Mouse (Mus musculus) right cerebral cortex, postnatal 10 days (tissue): ENCODE results near the gene Slc8b1.
A peak's percentile ranks its signal among the peaks of the same experiment; 100 is the strongest.

Experiments
- DNase-seq, 2 experiments: peaks; one replicate each; pipeline ENCODE4 v3.0.0; 2021; ENCODE audit warnings: low spot score in 2 of 2

Slc8b1 gene

DNA sequence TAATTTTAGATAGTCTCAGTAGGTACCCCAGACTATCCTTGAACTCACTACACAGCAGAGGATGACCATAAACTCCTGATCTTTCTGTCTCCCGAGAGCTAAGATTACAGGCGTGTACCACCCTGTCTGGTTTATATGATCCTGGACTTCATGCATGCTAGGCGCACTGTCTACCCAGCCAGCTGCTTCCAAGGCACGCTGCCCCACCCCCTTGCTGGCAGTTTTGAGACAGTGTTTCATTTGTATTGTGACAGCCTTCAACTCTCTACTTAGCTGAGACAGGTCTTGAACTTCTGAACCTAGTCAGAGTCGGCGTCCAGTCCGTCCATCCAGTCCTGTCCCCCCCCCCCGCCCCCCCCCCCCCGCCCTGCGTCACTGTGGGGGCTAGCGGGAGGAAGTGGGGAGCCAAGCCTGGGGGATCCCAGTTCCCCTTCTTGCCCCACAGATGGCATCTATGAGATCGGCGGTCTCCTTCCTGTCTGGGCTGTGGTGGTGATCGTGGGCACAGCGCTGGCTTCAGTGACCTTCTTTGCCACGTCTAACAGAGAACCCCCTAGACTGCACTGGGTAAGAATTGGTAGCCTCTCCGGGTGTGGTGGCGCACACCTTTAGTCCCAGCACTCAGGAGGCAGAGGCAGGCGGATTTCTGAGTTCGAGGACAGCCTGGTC, 16.5 kb downstream of the Slc8b1 start:
- no peak for DNase-seq

GRCm38 (mm10) chr5:120531631-120532030, 20.7 kb downstream of the Slc8b1 start:
- DNase-seq: no peak

DNA sequence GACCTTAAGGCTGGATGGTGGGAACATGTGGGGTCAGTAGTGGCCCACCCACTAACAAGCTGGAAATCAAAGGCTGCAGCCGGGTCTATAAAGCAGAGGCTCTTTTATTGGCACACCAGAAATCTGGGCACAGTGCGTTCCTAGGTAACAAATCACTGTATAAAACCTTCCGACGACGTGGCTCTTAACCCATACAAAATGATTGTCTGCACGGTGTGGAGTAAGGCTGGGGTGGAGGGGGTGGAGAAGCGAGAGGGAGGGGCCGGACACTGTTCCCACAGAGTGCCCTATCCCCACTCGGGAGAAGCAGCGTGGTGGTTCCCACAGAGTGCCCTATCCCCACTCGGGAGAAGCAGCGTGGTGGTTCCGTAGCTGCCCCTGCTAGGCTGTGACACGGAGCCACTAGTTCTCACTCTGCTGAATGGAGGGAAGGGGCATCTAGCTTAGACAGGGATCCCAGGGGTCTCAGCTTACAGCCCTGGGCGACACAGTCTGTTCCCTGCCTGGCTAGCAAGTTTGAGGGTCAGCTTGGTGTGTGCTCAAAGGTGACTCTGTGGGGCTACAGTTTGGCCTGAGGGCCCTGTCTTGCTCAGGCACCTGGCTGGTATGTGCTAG, 23.2 kb downstream of the Slc8b1 start:
- no peak for DNase-seq

- DNase-seq: no peak
Observed at GRCm38 (mm10) chr5:120534686-120535075, 23.7 kb downstream of the Slc8b1 start.

DNA sequence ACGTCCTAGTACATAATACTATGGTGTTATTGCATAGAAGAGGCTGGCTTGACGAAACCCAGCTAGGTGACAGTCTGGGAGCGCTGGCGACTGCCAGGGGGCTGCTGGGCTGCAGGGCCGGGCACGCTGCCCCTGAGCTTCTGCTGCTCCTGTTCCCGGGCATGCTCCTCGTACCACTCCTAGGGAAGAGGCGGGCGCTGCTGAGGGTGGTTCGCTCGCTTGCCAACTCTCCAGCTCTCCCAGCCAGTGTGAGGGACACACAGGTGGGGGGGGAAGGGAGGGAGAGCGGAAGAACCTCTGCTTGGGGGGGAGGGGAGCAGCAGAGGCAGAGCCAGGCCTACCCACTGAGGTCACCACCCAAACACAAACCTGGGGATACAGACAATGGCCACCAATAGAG, 25.1 kb downstream of the Slc8b1 start:
- peak; percentile 73 to 75 for DNase-seq

- DNase-seq: no peak
Observed at GRCm38 (mm10) chr5:120536632-120537031, 25.7 kb downstream of the Slc8b1 start.

DNA sequence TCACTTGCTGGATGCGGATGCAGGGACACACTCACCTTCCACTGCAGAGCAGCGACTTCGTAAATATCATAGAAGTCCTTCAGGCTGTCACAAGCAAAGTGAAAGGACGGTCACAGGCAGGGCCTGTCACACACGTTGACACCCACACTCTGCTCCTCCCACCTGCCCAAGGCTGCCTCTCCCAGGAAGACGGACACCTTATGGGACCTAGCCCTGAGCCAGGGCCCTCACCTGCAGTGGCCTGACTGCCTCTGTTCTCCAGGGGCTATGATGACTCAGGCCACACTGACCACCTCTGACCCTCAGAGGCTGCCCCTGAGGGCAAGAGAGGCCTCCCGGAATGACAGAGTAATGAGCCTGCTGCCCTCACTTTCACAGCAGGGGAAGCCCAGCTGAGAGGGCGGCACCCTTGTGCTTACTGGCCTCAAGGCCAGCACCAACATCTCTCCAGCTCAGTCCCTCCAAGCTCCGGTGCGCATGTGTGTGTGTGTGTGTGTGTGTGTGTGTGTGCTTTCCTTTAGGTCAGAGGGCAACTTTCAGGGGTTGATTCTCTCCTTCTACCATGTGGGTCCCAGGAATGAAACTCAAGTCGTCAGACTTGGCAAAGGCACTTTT, 37.4 kb downstream of the Slc8b1 start:
- no peak for DNase-seq

DNA sequence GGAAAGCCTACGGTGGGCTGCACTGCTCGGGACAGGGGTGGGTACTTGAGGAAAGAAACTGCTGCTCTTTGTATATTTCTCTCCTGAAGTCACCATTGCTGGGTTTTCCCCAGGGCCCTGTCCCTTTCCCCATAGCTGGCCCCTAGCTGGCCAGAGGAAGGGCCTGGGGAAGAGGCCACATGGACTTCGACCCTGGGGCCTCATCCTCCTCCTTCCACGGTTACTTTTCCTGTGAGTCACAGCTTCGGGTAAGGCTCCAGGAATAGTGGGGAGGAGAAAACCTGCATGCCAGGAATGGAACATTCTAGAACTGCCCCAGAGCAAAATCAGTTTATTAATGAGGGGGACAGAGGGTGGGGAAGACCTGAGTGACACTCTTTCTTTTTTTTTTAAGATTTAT, 39.2 kb downstream of the Slc8b1 start:
- no peak for DNase-seq

GRCm38 (mm10) chr5:120550673-120551072, 39.7 kb downstream of the Slc8b1 start:
- DNase-seq: no peak

- DNase-seq: no peak
Observed at GRCm38 (mm10) chr5:120555871-120556270, 44.9 kb downstream of the Slc8b1 start.

- DNase-seq: no peak
Observed at GRCm38 (mm10) chr5:120558041-120558440, 47.1 kb downstream of the Slc8b1 start.

- peak in 1 of 2 experiments; percentile 65 for DNase-seq
Observed at GRCm38 (mm10) chr5:120558762-120559161, 47.8 kb downstream of the Slc8b1 start.

GRCm38 (mm10) chr5:120560129-120560615, 49.2 kb downstream of the Slc8b1 start:
- peak in 1 of 2 experiments; percentile 53 for DNase-seq

GRCm38 (mm10) chr5:120560616-120561311, 49.8 kb downstream of the Slc8b1 start:
- peak; percentile 80 to 82 for DNase-seq

DNA sequence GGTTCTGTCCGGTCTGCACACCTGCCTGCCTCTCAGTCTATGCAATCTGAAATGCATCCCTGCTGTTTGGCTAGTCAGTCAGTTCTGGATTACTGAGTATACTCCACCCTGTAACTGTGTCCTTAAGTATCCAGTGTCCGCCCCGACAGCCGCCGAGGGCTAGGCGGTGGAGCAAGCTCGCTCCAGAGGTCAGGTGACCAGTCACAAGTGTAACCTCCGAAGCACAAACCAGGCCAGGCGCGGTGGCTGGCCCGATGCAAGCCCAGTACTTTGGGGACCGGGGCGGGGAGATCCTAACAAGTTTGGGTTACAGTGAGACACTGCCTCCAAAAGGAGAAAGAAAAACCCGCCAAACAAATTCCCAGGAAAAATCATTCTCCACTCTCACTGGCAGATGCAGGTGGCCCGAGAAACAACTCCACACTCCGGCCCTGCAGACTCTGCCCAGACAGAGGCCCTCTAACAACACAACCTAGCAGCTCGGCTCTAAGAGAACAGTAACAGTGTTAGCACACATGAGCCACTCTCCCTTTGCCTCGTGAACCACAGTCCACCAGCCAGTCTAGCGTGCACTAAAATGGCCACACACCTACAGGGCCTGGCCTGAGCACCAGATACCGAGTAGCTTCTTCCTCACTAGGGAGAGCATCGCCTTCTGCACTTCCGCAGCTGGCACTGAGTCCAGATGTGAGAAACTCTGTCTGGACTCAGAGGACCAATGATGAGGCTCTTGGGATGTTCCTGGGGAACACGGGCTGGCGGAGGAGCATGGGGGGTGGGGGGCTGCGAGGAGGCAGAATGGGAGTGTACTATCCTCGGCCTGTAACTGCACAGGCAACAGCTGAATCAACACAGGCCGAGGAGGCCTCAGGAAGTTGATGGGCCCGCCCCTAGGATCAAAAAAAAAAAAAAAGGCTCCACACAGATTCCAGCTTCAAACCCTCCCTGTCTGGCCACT, 52.3 kb downstream of the Slc8b1 start:
- no peak for DNase-seq

DNA sequence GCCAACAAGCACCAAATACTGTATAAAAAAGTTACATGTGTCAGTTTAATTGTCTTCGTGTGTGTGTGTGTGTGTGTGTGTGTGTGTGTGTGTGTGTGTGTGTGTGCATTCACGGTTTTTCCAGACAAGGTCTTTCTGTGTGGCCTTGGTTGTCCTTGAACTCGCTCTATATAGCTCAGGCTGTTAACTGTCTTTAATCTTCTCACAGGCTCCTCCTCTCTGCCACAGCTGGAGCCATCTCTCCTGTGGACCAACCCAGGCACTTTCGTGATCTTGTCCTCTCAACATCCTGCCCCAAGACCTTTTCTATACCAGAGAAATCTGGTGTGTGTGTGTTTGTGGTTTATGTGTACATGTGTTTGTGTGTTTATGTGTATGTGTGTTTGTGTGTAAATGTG, 52.9 kb downstream of the Slc8b1 start:
- no peak for DNase-seq

DNA sequence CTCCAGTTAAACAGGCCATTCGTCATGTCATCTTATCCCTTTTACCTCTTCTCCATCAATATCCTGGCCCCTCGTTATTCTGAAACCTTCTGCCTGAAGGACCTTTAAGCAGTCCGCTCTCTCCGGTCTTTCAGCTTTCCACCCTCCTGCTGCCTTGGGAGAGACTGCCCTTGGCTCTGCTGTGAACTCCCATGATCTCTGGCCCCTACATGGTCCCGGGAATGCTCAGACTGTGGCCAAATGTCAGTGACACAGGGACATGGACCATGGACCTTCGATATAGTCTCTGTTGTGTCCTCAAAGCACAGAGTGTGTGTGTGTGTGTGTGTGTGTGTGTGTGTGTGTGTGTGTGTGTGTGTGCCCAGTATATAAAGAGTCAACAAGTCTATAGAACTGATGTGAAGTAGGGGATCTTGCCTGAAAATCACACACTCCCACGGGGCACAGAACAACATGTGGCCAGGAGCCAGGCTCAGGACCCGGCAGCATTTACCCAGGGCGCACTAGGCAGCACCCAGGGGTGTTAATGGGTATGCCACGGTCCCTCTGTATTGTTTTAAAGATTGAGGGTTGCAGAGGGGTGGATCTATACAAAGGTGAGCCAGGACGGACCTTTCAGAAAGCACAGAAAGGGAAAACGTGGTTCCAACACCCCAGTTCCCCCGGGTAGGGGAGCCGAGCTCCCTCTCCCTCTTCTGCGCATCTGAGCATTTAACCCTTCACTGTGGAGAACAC, 54.4 kb downstream of the Slc8b1 start:
- no peak for DNase-seq

GRCm38 (mm10) chr5:120566101-120566500, 55.1 kb downstream of the Slc8b1 start:
- peak; percentile 83 to 87 for DNase-seq

- DNase-seq: no peak
Observed at GRCm38 (mm10) chr5:120566681-120567252, 55.8 kb downstream of the Slc8b1 start.

DNA sequence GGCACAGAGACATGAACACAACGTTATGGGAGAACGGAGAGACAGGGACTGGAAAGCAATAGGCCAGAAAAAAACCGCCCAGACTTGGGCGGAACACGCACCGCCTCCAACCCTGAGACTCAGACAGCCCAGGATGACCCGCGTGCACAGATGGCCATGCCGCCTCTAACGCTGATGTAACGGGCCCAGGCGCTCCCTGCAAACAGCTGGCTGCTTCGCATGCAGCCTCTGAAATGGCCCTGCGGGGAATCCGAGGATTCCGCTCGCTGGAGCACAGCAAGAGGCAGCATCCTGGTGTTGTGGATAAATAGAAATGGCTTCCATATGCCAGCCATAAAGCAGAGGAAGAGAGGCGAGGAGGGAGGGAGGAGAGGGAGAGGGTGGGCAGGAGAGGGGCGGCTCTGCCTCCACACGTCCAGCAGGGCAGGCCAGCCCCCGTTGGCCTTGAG, 56.3 kb downstream of the Slc8b1 start:
- DNase-seq: peak; percentile 68 to 76
